Mouse (Mus musculus) naive thymus-derived CD4-positive, alpha-beta T cell, adult 2 months (primary cell): Measurements from ENCODE around the gene Zdhhc25.

Experiments
- DNase-seq: peaks from one replicate; pipeline ENCODE4 v3.0.0-alpha.2; 2011; ENCODE audit warnings: low read depth

Gene Zdhhc25

GRCm38 (mm10) chr15:88600002-88600401, at the start of gene Zdhhc25:
Zdhhc25 (plus strand) TSS chr15:88600302.
- DNase-seq: no peak

GRCm38 (mm10) chr15:88552852-88553251, 47.2 kb upstream of the Zdhhc25 start:
- DNase-seq: no peak

GRCm38 (mm10) chr15:88555476-88555875, 44.6 kb upstream of the Zdhhc25 start:
- no peak for DNase-seq

GRCm38 (mm10) chr15:88560637-88561036, 39.5 kb upstream of the Zdhhc25 start:
- DNase-seq: no peak

GRCm38 (mm10) chr15:88561058-88561730, 38.9 kb upstream of the Zdhhc25 start:
- no peak for DNase-seq

GRCm38 (mm10) chr15:88565307-88565706, 34.8 kb upstream of the Zdhhc25 start:
- no peak for DNase-seq

GRCm38 (mm10) chr15:88565806-88566205, 34.3 kb upstream of the Zdhhc25 start:
- no peak for DNase-seq

GRCm38 (mm10) chr15:88570697-88571096, 29.4 kb upstream of the Zdhhc25 start:
- DNase-seq: no peak

GRCm38 (mm10) chr15:88579461-88579860, 20.6 kb upstream of the Zdhhc25 start:
- DNase-seq: no peak

- DNase-seq: no peak
Measured at GRCm38 (mm10) chr15:88602496-88602895, 2.4 kb downstream of the Zdhhc25 start.

- no peak for DNase-seq
Measured at GRCm38 (mm10) chr15:88603091-88603732, 3.1 kb downstream of the Zdhhc25 start.

GRCm38 (mm10) chr15:88603733-88604119, 3.6 kb downstream of the Zdhhc25 start:
- DNase-seq: no peak

- no peak for DNase-seq
Measured at GRCm38 (mm10) chr15:88604669-88605414, 4.7 kb downstream of the Zdhhc25 start.

GRCm38 (mm10) chr15:88605415-88605785, 5.3 kb downstream of the Zdhhc25 start:
- DNase-seq: no peak

GRCm38 (mm10) chr15:88617125-88617524, 17.0 kb downstream of the Zdhhc25 start:
- no peak for DNase-seq

GRCm38 (mm10) chr15:88618008-88618773, 18.1 kb downstream of the Zdhhc25 start:
- no peak for DNase-seq

- no peak for DNase-seq
Measured at GRCm38 (mm10) chr15:88620017-88620416, 19.9 kb downstream of the Zdhhc25 start.

GRCm38 (mm10) chr15:88623891-88624290, 23.8 kb downstream of the Zdhhc25 start:
- no peak for DNase-seq

GRCm38 (mm10) chr15:88624874-88625277, 24.8 kb downstream of the Zdhhc25 start:
- no peak for DNase-seq

GRCm38 (mm10) chr15:88625303-88626066, 25.4 kb downstream of the Zdhhc25 start:
- no peak for DNase-seq

GRCm38 (mm10) chr15:88626886-88627488, 26.9 kb downstream of the Zdhhc25 start:
- DNase-seq: no peak
